Mouse (Mus musculus) MEL-GATA-1-ER (cell line): ENCODE measurements around the gene Ism1.

ENCODE experiments used
- DNase-seq: peaks from one replicate; pipeline ENCODE4 v3.0.0-alpha.2; 2012; ENCODE audit warnings: low read depth; ENCODE audit errors: extremely low read depth

Ism1 gene

GRCm38 (mm10) chr2:139677809-139678274 is at the start of gene Ism1:
Gene Ism1, plus strand, starts transcription at chr2:139678178.
- DNase-seq = no peak

- no peak for DNase-seq
These were observed 49.2 kb upstream of the Ism1 start for GRCm38 (mm10) chr2:139628731-139629130.

GRCm38 (mm10) chr2:139629653-139630052 is 48.3 kb upstream of the Ism1 start:
- DNase-seq = no peak

- no peak for DNase-seq
These were observed 43.5 kb upstream of the Ism1 start for GRCm38 (mm10) chr2:139634506-139634905.

- DNase-seq = no peak
These were observed 40.1 kb upstream of the Ism1 start for GRCm38 (mm10) chr2:139637861-139638260.

- no peak for DNase-seq
These were observed 36.1 kb upstream of the Ism1 start for GRCm38 (mm10) chr2:139641757-139642385.

GRCm38 (mm10) chr2:139649518-139649917 is 28.5 kb upstream of the Ism1 start:
- DNase-seq = no peak

- no peak for DNase-seq
These were observed 21.2 kb upstream of the Ism1 start for GRCm38 (mm10) chr2:139656750-139657149.

GRCm38 (mm10) chr2:139671838-139672237 is 6.1 kb upstream of the Ism1 start:
- DNase-seq = no peak

GRCm38 (mm10) chr2:139672371-139672770 is 5.6 kb upstream of the Ism1 start:
- DNase-seq = no peak

- DNase-seq = no peak
These were observed 764 bp upstream of the Ism1 start for GRCm38 (mm10) chr2:139677065-139677762.

GRCm38 (mm10) chr2:139678275-139679140 is 530 bp downstream of the Ism1 start:
- no peak for DNase-seq

- DNase-seq = no peak
These were observed 4.6 kb downstream of the Ism1 start for GRCm38 (mm10) chr2:139682540-139682939.

GRCm38 (mm10) chr2:139689442-139690003 is 11.5 kb downstream of the Ism1 start:
- DNase-seq = no peak

- no peak for DNase-seq
These were observed 15.5 kb downstream of the Ism1 start for GRCm38 (mm10) chr2:139693521-139693920.

GRCm38 (mm10) chr2:139694638-139695037 is 16.7 kb downstream of the Ism1 start:
- DNase-seq = no peak

- no peak for DNase-seq
These were observed 18.6 kb downstream of the Ism1 start for GRCm38 (mm10) chr2:139696578-139696977.

GRCm38 (mm10) chr2:139700609-139701008 is 22.6 kb downstream of the Ism1 start:
- no peak for DNase-seq

GRCm38 (mm10) chr2:139704951-139705350 is 27.0 kb downstream of the Ism1 start:
- DNase-seq = no peak

GRCm38 (mm10) chr2:139708194-139708899 is 30.4 kb downstream of the Ism1 start:
- no peak for DNase-seq

GRCm38 (mm10) chr2:139711640-139712039 is 33.7 kb downstream of the Ism1 start:
- no peak for DNase-seq
